Mouse (Mus musculus): ENCODE data around the gene March6. TPM values are rescaled to one million over a fixed set of nuclear protein-coding genes. Genes with fewer than 3 reads are reported as not detected.

The March6 gene
- 10 to 100 TPM; 59.1 to 62.0 TPM for total RNA-seq (2023)

DNA sequence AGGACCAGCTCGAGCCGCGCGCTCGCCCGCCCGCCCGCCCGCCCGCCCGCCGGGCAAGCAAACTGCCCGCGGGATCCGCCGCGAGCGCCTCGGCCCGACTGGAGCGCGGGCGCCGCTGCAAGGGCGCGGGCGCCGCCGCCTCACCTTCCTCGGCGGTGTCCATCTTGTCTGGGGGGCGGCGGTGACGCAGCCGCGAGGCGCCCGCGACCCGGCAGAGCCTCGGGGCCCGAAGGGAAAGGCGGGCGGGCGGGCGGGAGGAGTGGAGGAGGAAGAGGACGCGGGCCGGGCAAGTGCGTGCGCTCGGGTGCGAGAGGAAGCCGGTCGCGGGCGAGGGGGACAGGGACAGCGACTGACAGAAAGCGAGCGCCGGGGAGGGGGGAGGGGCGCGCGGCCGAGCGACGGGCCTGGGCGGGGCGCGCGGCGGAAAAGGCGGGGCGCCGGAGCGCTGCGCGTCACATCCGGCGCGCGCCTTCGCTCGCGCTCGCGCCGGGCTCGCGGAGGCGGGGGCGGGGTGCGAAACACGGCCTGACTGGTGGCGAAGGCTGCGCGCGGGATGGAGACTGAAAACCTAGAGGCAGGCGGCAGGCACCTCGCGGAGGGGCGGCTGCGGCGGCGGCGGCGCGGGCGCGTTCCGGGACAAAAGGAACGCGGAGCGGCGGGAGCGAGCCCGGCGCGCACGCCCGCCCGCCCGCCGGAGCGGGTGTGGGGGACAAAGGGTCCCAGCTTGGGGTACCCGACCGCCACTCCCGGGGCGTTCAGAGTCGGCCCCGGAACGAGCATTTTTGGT lies at the start of gene March6:
March6 (minus strand) TSS at position 395 of the 787 bp plus-strand sequence.

DNA sequence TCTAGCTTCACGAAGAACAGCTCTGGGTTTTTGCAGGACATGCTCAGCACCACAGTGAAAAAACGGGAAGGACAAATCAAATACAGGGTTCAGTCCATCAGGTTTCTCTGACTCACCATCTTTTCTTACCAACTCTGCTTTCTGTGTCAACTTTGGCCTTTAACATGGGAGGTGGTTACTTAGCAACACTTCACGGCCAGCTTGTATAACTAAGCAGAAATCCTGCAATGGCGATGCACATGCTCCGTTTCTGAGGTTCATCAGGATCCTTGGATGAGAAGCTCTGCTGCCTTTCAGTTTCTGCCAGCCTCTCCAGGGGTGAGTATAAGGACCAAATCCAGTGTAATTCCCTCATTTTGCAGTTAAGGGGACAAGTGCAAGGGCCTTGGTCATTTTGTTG lies 34.3 kb upstream of the March6 start, which contains the start of gene Cmbl:
Cmbl (plus strand) TSS at position 206 of the 400 bp plus-strand sequence.

DNA sequence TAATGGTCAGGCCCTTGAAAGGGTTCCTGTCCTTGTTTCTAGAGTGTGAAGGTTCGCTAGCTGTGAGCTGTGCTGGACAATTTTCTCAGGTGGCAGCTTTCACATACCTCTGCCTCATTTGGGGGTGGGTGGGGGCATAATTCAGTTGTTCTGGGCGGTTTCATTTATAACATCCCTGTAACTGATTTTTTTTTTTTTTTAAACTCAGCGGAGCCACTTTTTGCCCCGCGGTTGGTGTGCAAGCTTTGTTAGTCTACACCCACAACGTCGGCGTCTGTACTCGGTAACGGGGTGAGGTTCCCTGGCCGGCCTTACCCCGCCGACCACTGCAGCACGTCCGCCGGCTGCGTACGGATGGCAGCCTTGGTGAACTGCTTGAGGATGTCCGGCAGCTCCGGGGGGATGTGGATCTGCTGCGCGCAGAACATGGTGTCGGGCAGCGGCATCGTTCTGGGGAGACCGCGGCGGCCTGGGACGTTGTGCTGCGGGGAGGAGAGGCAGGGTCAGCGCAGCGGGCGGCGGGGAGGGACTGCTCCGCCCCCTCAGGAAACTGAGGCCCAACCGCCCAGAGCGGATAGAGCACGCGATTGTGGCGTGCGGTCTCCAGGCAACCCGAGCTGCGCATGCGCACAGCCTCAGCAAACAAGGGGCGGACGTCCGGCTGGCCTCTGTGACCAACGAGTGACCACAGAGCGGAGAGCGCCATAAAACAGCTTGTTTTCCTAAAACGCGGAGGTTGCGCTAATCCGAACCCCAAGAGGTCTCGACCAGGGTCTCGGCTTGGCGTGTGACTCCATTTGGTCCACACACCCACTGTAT lies 77.5 kb downstream of the March6 start, which contains the start of gene Ropn1l:
Ropn1l (minus strand) TSS at position 640 of the 819 bp plus-strand sequence.

Other genes starting within 250 kb of the March6 start
- 10 to 100 TPM; 16.0 to 16.1 TPM for gene Ankrd33b, start 163.3 kb downstream of the March6 start, total RNA-seq (2023)
- 1 to 10 TPM in 1 of 2 experiments, under 1 TPM in 1; 0.78 to 1.6 TPM for gene Ropn1l, start 77.3 kb downstream of the March6 start, total RNA-seq (2023)
- gene Cmbl, start 34.3 kb upstream of the March6 start, total RNA-seq (2023) = not detected
- gene Cct5, start 70.8 kb upstream of the March6 start, total RNA-seq (2023) = 100 to 1,000 TPM; 207 to 225 TPM
- 10 to 100 TPM; 13.3 to 16.0 TPM for gene Fam173b, start 70.8 kb upstream of the March6 start, total RNA-seq (2023)